Mouse (Mus musculus) heart, postnatal 0 days (tissue): ENCODE results near the gene Plxdc2.

Source experiments
- CTCF ChIP-seq: IDR thresholded peaks from 2 replicates; pipeline ENCODE4 v1.5.1; 2016; ENCODE audit warnings: antibody characterized with exemption, control low read depth, low read depth
- EP300 ChIP-seq: IDR thresholded peaks from 2 replicates; pipeline ENCODE4 v1.6.1; 2016; ENCODE audit warnings: antibody characterized with exemption, low read depth

- TF ChIP-seq CTCF = no peak
- TF ChIP-seq EP300 = no peak
Observed at GRCm38 (mm10) chr2:16757158-16757557, 401.1 kb downstream of the Plxdc2 start.
